Mouse (Mus musculus): Measurements from ENCODE around the gene Olfr1098. TPM values are rescaled to one million over a fixed set of nuclear protein-coding genes. Genes with fewer than 3 reads are reported as not detected.

The Olfr1098 gene
- not detected for polyA plus RNA-seq (2017; shearing (Covaris generic))

GRCm38 (mm10) chr2:86924445-86924844, at the start of gene Olfr1098:
Gene Olfr1098, minus strand, starts transcription at chr2:86924545.

GRCm38 (mm10) chr2:86960593-86960992, 36.2 kb upstream of the Olfr1098 start, which contains the start of gene Olfr1099:
Gene Olfr1099, minus strand, starts transcription at chr2:86960693.

DNA sequence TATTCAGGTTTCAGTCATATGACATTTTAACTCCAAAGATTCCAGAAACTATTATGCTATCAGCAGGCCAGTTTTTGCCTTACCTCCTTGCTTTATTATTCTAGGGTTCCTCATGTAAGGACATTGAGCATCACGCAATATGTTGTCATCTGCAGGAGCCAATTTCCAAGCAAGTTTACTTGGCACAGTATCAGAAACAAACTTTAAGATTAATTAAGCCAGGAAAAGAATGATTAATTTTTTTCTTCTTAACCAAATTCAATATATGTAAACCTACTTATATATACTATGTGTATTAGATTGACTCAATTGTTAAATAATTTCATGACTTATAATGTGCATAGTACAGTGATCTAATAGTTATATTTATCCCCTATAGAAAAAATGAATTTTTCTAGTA, 32.2 kb downstream of the Olfr1098 start, which contains the start of gene Olfr1097:
Gene Olfr1097 (minus strand): TSS at position 101 of the 400 bp plus-strand sequence.

GRCm38 (mm10) chr2:86874702-86875101, 49.6 kb downstream of the Olfr1098 start, which contains the start of gene Gm13723:
Gene Gm13723, minus strand, starts transcription at chr2:86874802.

Other genes with a start within 250 kb of the Olfr1098 start
- gene Olfr1086, start 244.5 kb downstream of the Olfr1098 start, polyA plus RNA-seq (2017; shearing (Covaris generic)): not detected
- not detected for gene Olfr1087, start 226.2 kb downstream of the Olfr1098 start, polyA plus RNA-seq (2017; shearing (Covaris generic))
- gene Olfr1089, start 190.8 kb downstream of the Olfr1098 start, polyA plus RNA-seq (2017; shearing (Covaris generic)): not detected
- gene Olfr1090, start 165.6 kb downstream of the Olfr1098 start, polyA plus RNA-seq (2017; shearing (Covaris generic)): not detected
- gene Olfr1093, start 142.1 kb downstream of the Olfr1098 start, polyA plus RNA-seq (2017; shearing (Covaris generic)): not detected
- not detected for gene Olfr141, start 114.5 kb downstream of the Olfr1098 start, polyA plus RNA-seq (2017; shearing (Covaris generic))
- not detected for gene Olfr1094, start 99.9 kb downstream of the Olfr1098 start, polyA plus RNA-seq (2017; shearing (Covaris generic))
- not detected for gene Olfr1095, start 72.8 kb downstream of the Olfr1098 start, polyA plus RNA-seq (2017; shearing (Covaris generic))
- gene Gm13723, start 49.7 kb downstream of the Olfr1098 start, polyA plus RNA-seq (2017; shearing (Covaris generic)): not detected
- not detected for gene Olfr1097, start 32.3 kb downstream of the Olfr1098 start, polyA plus RNA-seq (2017; shearing (Covaris generic))
- not detected for gene Olfr1099, start 36.1 kb upstream of the Olfr1098 start, polyA plus RNA-seq (2017; shearing (Covaris generic))
- not detected for gene Olfr1100, start 55.4 kb upstream of the Olfr1098 start, polyA plus RNA-seq (2017; shearing (Covaris generic))
- not detected for gene Olfr1101, start 66.7 kb upstream of the Olfr1098 start, polyA plus RNA-seq (2017; shearing (Covaris generic))
- not detected for gene Olfr1102, start 73.9 kb upstream of the Olfr1098 start, polyA plus RNA-seq (2017; shearing (Covaris generic))
- not detected for gene Olfr1104, start 102.5 kb upstream of the Olfr1098 start, polyA plus RNA-seq (2017; shearing (Covaris generic))
- gene Olfr1105, start 112.0 kb upstream of the Olfr1098 start, polyA plus RNA-seq (2017; shearing (Covaris generic)): not detected
- gene Olfr1106, start 127.7 kb upstream of the Olfr1098 start, polyA plus RNA-seq (2017; shearing (Covaris generic)): not detected
- not detected for gene Olfr1107, start 151.3 kb upstream of the Olfr1098 start, polyA plus RNA-seq (2017; shearing (Covaris generic))
- gene Olfr1109, start 171.5 kb upstream of the Olfr1098 start, polyA plus RNA-seq (2017; shearing (Covaris generic)): not detected
- not detected for gene Olfr259, start 190.0 kb upstream of the Olfr1098 start, polyA plus RNA-seq (2017; shearing (Covaris generic))
- not detected for gene Olfr1110, start 215.8 kb upstream of the Olfr1098 start, polyA plus RNA-seq (2017; shearing (Covaris generic))
- not detected for gene Olfr1111, start 228.1 kb upstream of the Olfr1098 start, polyA plus RNA-seq (2017; shearing (Covaris generic))